Mouse (Mus musculus): Measurements from ENCODE around the gene 1700020D05Rik. TPM values are rescaled to one million over a fixed set of nuclear protein-coding genes. Genes with fewer than 3 reads are reported as not detected.

The 1700020D05Rik gene
- 0.81 TPM in 2 replicates for polyA plus RNA-seq (2012; rRNA removed)
- not detected in 2 replicates for polyA plus RNA-seq (2014; fragmentation: Nextera tagmentation; extraction: Ambion mirVana)

GRCm38 (mm10) chr19:5503687-5504086 lies at the start of gene 1700020D05Rik:
TSS of gene 1700020D05Rik (minus strand) at chr19:5503787.
- Histone ChIP-seq H3K4me3 (ENCODE audit: insufficient read depth in 1 of 2, low read depth in 2 of 2, low read length in 2 of 2) (no peak within 1 kb of the TSS), H3K9me3 (ENCODE audit: control insufficient read depth, low read length) (no peaks in the 10 kb centered on the region), H3K4me2 (ENCODE audit: low read depth) (no peak within 1 kb of the TSS), H3K36me3 (replicated peaks; ENCODE audit: control insufficient read depth, insufficient read depth, low read depth) (no peaks in the 10 kb centered on the region), H3K9ac (replicated peaks) (no peak within 1 kb of the TSS), H3K27me3 (ENCODE audit: control insufficient read depth, insufficient read depth, low read length) (no peaks in the 10 kb centered on the region), H3K27ac (no peak within 1 kb of the TSS), H3K4me1 (replicated peaks; ENCODE audit: control insufficient read depth in 2 of 2, insufficient read depth in 2 of 2, low read length in 1 of 2) (no peaks in the 10 kb centered on the region)
- no peak for DNase-seq (ENCODE audit: low read depth in 3 of 3, low spot score in 3 of 3)
- TF ChIP-seq CTCF (IDR thresholded peaks at IDR 0.05; ENCODE audit: low read depth) (no peak), EP300 (IDR thresholded peaks at IDR 0.05; ENCODE audit: low read depth) (no peak)
- ATAC-seq (ENCODE audit: insufficient read depth): no peak
- WGBS (ENCODE audit: insufficient replicate concordance): 66% methylated on average over 17 of the region's 17 CpGs

GRCm38 (mm10) chr19:5547471-5548056 lies 44.0 kb upstream of the 1700020D05Rik start:
- Histone ChIP-seq H3K9me3 (ENCODE audit: control insufficient read depth, low read length) (no peaks in the 10 kb centered on the region), H3K27me3 (ENCODE audit: control insufficient read depth, insufficient read depth, low read length) (no peaks in the 10 kb centered on the region), H3K9ac (replicated peaks) (no peak overlapping the region), H3K4me1 (replicated peaks; ENCODE audit: control insufficient read depth in 2 of 2, insufficient read depth in 2 of 2, low read length in 1 of 2) (no peaks in the 10 kb centered on the region), H3K4me2 (ENCODE audit: low read depth) (no peak overlapping the region), H3K27ac (no peak overlapping the region), H3K36me3 (replicated peaks; ENCODE audit: control insufficient read depth, insufficient read depth, low read depth) (no peaks in the 10 kb centered on the region), H3K4me3 (ENCODE audit: insufficient read depth in 1 of 2, low read depth in 2 of 2, low read length in 2 of 2) (no peak overlapping the region)
- TF ChIP-seq CTCF (IDR thresholded peaks at IDR 0.05; ENCODE audit: low read depth) (no peak), EP300 (IDR thresholded peaks at IDR 0.05; ENCODE audit: low read depth) (no peak)
- ATAC-seq (ENCODE audit: insufficient read depth) (no peak), DNase-seq (ENCODE audit: low read depth in 3 of 3, low spot score in 3 of 3) (no peak)
- WGBS (ENCODE audit: insufficient replicate concordance): 58% methylated on average over 4 of the region's 4 CpGs

DNA sequence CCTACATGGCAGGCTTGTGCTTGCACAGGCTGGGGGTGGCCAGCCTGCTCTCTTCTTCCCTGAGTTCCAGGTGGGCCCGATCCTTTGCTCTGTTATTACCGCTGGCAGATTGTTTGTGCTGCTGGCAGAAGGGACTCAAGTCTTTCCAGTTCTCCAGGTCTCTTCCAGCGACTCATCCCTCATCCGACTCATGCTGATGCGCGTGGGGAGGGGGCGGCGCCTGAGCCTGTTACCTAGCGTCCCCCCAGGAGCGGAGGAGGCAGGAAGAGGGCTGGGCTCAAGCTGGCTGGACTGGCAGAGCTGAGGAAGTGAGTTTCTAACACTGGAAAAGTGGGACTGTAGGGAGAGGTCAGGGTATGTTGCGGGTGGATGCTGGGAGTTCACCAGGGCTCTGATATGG lies 40.4 kb upstream of the 1700020D05Rik start:
- Histone ChIP-seq H3K27me3 (ENCODE audit: control insufficient read depth, insufficient read depth, low read length) (no peaks in the 10 kb centered on the region), H3K4me1 (replicated peaks; ENCODE audit: control insufficient read depth in 2 of 2, insufficient read depth in 2 of 2, low read length in 1 of 2) (no peaks in the 10 kb centered on the region), H3K9me3 (ENCODE audit: control insufficient read depth, low read length) (no peaks in the 10 kb centered on the region), H3K27ac (no peak overlapping the region), H3K36me3 (replicated peaks; ENCODE audit: control insufficient read depth, insufficient read depth, low read depth) (no peaks in the 10 kb centered on the region), H3K9ac (replicated peaks) (no peak overlapping the region), H3K4me2 (ENCODE audit: low read depth) (no peak overlapping the region), H3K4me3 (ENCODE audit: insufficient read depth in 1 of 2, low read depth in 2 of 2, low read length in 2 of 2) (no peak overlapping the region)
- ATAC-seq (ENCODE audit: insufficient read depth) (no peak), DNase-seq (ENCODE audit: low read depth in 3 of 3, low spot score in 3 of 3) (no peak)
- 59% methylated on average over 11 of the region's 11 CpGs for WGBS (ENCODE audit: insufficient replicate concordance)
- TF ChIP-seq EP300 (IDR thresholded peaks at IDR 0.05; ENCODE audit: low read depth) (no peak), CTCF (IDR thresholded peaks at IDR 0.05; ENCODE audit: low read depth) (no peak)

DNA sequence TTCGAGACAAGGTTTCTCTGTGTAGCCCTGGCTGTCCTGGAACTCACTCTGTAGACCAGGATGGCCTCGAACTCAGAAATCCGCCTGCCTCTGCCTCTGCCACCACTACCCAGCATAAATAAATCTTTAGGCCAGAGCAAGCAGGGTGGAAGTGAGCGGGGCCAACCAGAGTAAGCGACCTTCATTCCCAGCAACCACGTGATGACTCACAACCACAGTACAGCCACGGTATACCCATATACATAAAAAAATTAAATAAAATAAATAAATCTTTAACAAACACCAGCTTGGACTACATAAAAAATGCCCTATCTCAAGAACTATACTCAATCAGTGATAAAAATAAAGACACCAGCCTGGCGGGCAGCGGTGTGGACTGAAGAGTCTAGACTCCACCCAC lies 39.8 kb upstream of the 1700020D05Rik start:
- TF ChIP-seq CTCF (IDR thresholded peaks at IDR 0.05; ENCODE audit: low read depth) (no peak), EP300 (IDR thresholded peaks at IDR 0.05; ENCODE audit: low read depth) (no peak)
- Histone ChIP-seq H3K9ac (replicated peaks) (no peak overlapping the region), H3K27ac (no peak overlapping the region), H3K9me3 (ENCODE audit: control insufficient read depth, low read length) (no peaks in the 10 kb centered on the region), H3K4me2 (ENCODE audit: low read depth) (no peak overlapping the region), H3K4me1 (replicated peaks; ENCODE audit: control insufficient read depth in 2 of 2, insufficient read depth in 2 of 2, low read length in 1 of 2) (no peaks in the 10 kb centered on the region), H3K27me3 (ENCODE audit: control insufficient read depth, insufficient read depth, low read length) (no peaks in the 10 kb centered on the region), H3K4me3 (ENCODE audit: insufficient read depth in 1 of 2, low read depth in 2 of 2, low read length in 2 of 2) (no peak overlapping the region), H3K36me3 (replicated peaks; ENCODE audit: control insufficient read depth, insufficient read depth, low read depth) (no peaks in the 10 kb centered on the region)
- 63% methylated on average over 9 of the region's 9 CpGs for WGBS (ENCODE audit: insufficient replicate concordance)
- DNase-seq (ENCODE audit: low read depth in 3 of 3, low spot score in 3 of 3) (no peak), ATAC-seq (ENCODE audit: insufficient read depth) (no peak)

DNA sequence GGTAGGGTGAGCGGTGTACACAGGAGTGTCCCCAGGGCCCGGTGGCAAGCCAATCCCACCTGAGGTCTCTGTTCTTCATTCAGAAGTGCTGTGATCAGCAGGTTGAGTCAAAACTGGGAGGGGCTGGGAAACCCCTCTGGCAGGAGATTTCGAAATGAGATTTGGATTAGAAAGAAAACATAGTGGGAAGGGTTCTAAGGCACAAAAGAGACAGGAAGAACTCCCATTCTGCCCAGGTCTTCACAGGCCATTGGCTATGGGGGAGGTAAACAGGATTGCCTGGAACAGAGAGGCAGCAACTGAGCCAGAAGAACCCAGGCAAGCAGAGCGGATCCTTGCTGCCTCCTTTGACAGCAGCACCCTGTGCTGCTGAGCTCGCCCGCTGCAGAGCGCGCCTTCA lies 35.2 kb upstream of the 1700020D05Rik start:
- H3K36me3 ChIP-seq (replicated peaks; ENCODE audit: control insufficient read depth, insufficient read depth, low read depth): no peaks in the 10 kb centered on the region
- H3K27ac ChIP-seq: no peak overlapping the region
- no peak overlapping the region for H3K4me2 ChIP-seq (ENCODE audit: low read depth)
- WGBS (ENCODE audit: insufficient replicate concordance): 71% methylated on average over 8 of the region's 8 CpGs
- DNase-seq (ENCODE audit: low read depth in 3 of 3, low spot score in 3 of 3) (no peak), ATAC-seq (ENCODE audit: insufficient read depth) (no peak)
- TF ChIP-seq EP300 (IDR thresholded peaks at IDR 0.05; ENCODE audit: low read depth) (no peak), CTCF (IDR thresholded peaks at IDR 0.05; ENCODE audit: low read depth) (no peak)
- no peak overlapping the region for H3K9ac ChIP-seq (replicated peaks)
- no peaks in the 10 kb centered on the region for H3K27me3 ChIP-seq (ENCODE audit: control insufficient read depth, insufficient read depth, low read length)
- H3K4me1 ChIP-seq (replicated peaks; ENCODE audit: control insufficient read depth in 2 of 2, insufficient read depth in 2 of 2, low read length in 1 of 2): no peaks in the 10 kb centered on the region
- no peak overlapping the region for H3K4me3 ChIP-seq (ENCODE audit: insufficient read depth in 1 of 2, low read depth in 2 of 2, low read length in 2 of 2)
- H3K9me3 ChIP-seq (ENCODE audit: control insufficient read depth, low read length): no peaks in the 10 kb centered on the region
